8 mouse cellular contexts compared by ENCODE assay signal in the genomic region with DNA sequence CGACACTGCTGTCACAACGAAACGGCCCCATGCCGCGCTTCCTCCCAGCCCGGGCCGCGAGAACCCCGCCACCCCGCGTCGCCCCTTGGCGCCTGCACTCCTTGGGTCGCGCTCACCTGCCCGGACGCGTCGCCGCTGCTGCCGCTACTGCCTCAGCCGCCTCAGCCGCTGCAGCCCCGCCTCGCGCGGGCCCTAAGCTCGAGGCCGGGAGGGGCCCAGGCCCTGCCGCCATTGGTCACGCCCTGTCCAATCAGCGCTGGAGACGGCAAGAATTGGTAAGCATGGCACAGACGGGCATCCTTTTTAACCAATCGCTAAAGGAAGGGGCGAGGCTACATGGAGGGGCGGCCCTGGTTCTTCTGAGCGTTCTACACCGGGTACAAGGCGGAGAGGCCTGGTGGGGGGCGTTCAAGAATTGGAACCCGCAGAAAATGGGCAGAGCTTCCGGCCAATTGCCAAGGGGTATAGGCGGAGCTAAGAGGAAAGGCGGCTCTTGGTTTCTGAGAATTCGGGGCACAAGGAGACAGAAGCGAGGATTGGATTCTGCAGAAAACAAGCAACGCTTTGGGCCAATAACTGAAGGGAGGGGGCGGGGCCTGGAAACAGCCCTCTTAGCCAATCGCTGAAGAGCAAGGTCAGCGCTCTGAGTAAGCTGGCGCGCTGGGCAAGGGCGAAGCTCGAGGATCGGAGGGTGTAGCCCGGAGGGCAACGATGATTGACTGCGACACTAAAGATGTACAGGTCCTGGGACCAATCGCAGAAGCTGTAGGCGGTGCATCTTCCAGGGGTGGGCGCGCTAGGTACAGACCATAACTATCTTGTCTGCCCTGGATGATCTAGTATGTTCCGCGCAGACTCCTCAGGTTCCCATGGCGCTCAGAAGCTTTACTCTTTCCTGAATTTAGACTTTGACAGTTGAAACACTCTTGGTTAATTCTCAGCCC. TPM values are rescaled to one million over a fixed set of nuclear protein-coding genes. Genes with fewer than 3 reads are reported as not detected.
A peak's percentile ranks its signal among the peaks of the same experiment; 100 is the strongest.
DNase-seq lines count a peak whose midpoint lies in the region; ATAC-seq and TF ChIP-seq lines count a peak whose summit lies in the region.

A gene (minus strand): TSS at position 194 of the 944 bp plus-strand sequence.

- peak; percentile 99 for DNase-seq in heart, postnatal 10 days
- peak; percentile 97 for DNase-seq in large intestine, adult 2 months (ENCODE audit: low read depth, low spot score)
- peak; percentile 96 for DNase-seq in liver, postnatal 0 days
- DNase-seq in testis, postnatal 10 days (ENCODE audit: low spot score) = peak; percentile 96

- no peaks in the 10 kb centered on the region for H3K4me1 ChIP-seq in ES-Bruce4 (ENCODE audit: control insufficient read depth, insufficient read depth, low read length)
- peaks cover 13% of the 10 kb centered on the region for H3K4me1 ChIP-seq in forebrain, embryonic 13.5 days
- peaks cover 23% of the 10 kb centered on the region for H3K4me1 ChIP-seq in liver, postnatal 0 days (ENCODE audit: insufficient read depth)
- peaks cover 4% of the 10 kb centered on the region; the same call in 1 of the 2 replicates for H3K4me1 ChIP-seq in neural tube, embryonic 14.5 days (ENCODE audit: control insufficient read depth, insufficient read depth, low read length)

- peak within 1 kb of the TSS; percentile 69 for H3K4me3 ChIP-seq in ES-Bruce4 (ENCODE audit: low read depth, low read length)
- H3K4me3 ChIP-seq in forebrain, embryonic 13.5 days = peak within 1 kb of the TSS; percentile 60
- H3K4me3 ChIP-seq in liver, postnatal 0 days (ENCODE audit: low read depth, low read length) = peak within 1 kb of the TSS; percentile 60
- H3K4me3 ChIP-seq in neural tube, embryonic 14.5 days (ENCODE audit: low read depth, low read length) = peak within 1 kb of the TSS; percentile 64

- no peaks in the 10 kb centered on the region for H3K9me3 ChIP-seq in ES-Bruce4 (replicated peaks; ENCODE audit: control insufficient read depth, insufficient read depth, low read length, poor library complexity, severe bottlenecking)
- H3K9me3 ChIP-seq in forebrain, embryonic 13.5 days (replicated peaks) = no peaks in the 10 kb centered on the region
- no peaks in the 10 kb centered on the region for H3K9me3 ChIP-seq in liver, postnatal 0 days (ENCODE audit: low read length)
- H3K9me3 ChIP-seq in neural tube, embryonic 14.5 days (ENCODE audit: control insufficient read depth, low read length) = no peaks in the 10 kb centered on the region

- peak within 1 kb of the TSS; percentile 96 for H3K4me2 ChIP-seq in forebrain, embryonic 13.5 days
- H3K4me2 ChIP-seq in liver, postnatal 0 days (ENCODE audit: low read depth, low read length) = peak within 1 kb of the TSS; percentile 96
- H3K4me2 ChIP-seq in neural tube, embryonic 14.5 days (ENCODE audit: low read depth, low read length) = peak within 1 kb of the TSS; percentile 92

- no peaks in the 10 kb centered on the region for H3K27me3 ChIP-seq in ES-Bruce4 (ENCODE audit: control insufficient read depth, insufficient read depth, low read length, poor library complexity, severe bottlenecking)
- H3K27me3 ChIP-seq in forebrain, embryonic 13.5 days = peaks cover 42% of the 10 kb centered on the region
- no peaks in the 10 kb centered on the region for H3K27me3 ChIP-seq in liver, postnatal 0 days (ENCODE audit: insufficient read depth, low read length)
- H3K27me3 ChIP-seq in neural tube, embryonic 14.5 days (ENCODE audit: control insufficient read depth, insufficient read depth, low read length) = no peaks in the 10 kb centered on the region

- peak; percentile 94 for ATAC-seq in cerebellum, adult (ENCODE audit: insufficient number of reproducible peaks, low FRiP score, low TSS enrichment)
- ATAC-seq in forebrain, embryonic 13.5 days = peak; percentile 99
- ATAC-seq in liver, postnatal 0 days = peak; percentile 90
- ATAC-seq in neural tube, embryonic 14.5 days (ENCODE audit: low read depth) = peak; percentile 99

- TF ChIP-seq CTCF in ES-Bruce4 (IDR thresholded peaks at IDR 0.05; ENCODE audit: low read depth, low read length) = no peak
- no peak for TF ChIP-seq CTCF in liver, postnatal 0 days (IDR thresholded peaks at IDR 0.05; ENCODE audit: low read depth)

- TF ChIP-seq EP300 in ES-Bruce4 (IDR thresholded peaks at IDR 0.05; ENCODE audit: insufficient read depth, low read depth, low read length) = no peak
- TF ChIP-seq EP300 in liver, postnatal 0 days (IDR thresholded peaks at IDR 0.05; ENCODE audit: low read depth) = peak; percentile 54; the same call in 1 of the 2 replicates

- intact Hi-C loops in heart, postnatal 10 days (cut with DNase I) = no loop called here

- peak within 1 kb of the TSS; percentile 52 for H3K9ac ChIP-seq in ES-Bruce4 (ENCODE audit: low read depth, poor library complexity, severe bottlenecking)
- H3K9ac ChIP-seq in forebrain, embryonic 13.5 days = peak within 1 kb of the TSS; percentile 63
- peak within 1 kb of the TSS; percentile 84 for H3K9ac ChIP-seq in liver, postnatal 0 days (replicated peaks)
- H3K9ac ChIP-seq in neural tube, embryonic 14.5 days (replicated peaks; ENCODE audit: low read depth, low read length) = peak within 1 kb of the TSS; percentile 63

- peak; percentile 78 for TF ChIP-seq POLR2A in ES-Bruce4 (IDR thresholded peaks at IDR 0.05; ENCODE audit: insufficient read depth, low read length)

- H3K36me3 ChIP-seq in ES-Bruce4 (ENCODE audit: control insufficient read depth, insufficient read depth, low read length, poor library complexity, severe bottlenecking) = no peaks in the 10 kb centered on the region
- H3K36me3 ChIP-seq in forebrain, embryonic 13.5 days (ENCODE audit: poor library complexity, severe bottlenecking) = no peaks in the 10 kb centered on the region
- no peaks in the 10 kb centered on the region for H3K36me3 ChIP-seq in liver, postnatal 0 days (replicated peaks; ENCODE audit: insufficient read depth, low read length)
- no peaks in the 10 kb centered on the region for H3K36me3 ChIP-seq in neural tube, embryonic 14.5 days (ENCODE audit: control insufficient read depth, insufficient read depth, low read length)

- under 1% methylated on average over 66 of the region's 66 CpGs for WGBS in forebrain, embryonic 13.5 days
- under 1% methylated on average over 66 of the region's 66 CpGs for WGBS in large intestine, adult 2 months
- under 1% methylated on average over 64 of the region's 66 CpGs for WGBS in liver, postnatal 0 days (ENCODE audit: insufficient replicate concordance)
- 1% methylated on average over 65 of the region's 66 CpGs for WGBS in neural tube, embryonic 14.5 days

- H3K27ac ChIP-seq in ES-Bruce4 (ENCODE audit: insufficient read depth, low read length) = no peak within 1 kb of the TSS
- no peak within 1 kb of the TSS for H3K27ac ChIP-seq in forebrain, embryonic 13.5 days
- peak within 1 kb of the TSS; percentile 90 for H3K27ac ChIP-seq in liver, postnatal 0 days (ENCODE audit: low read depth)
- peak within 1 kb of the TSS; percentile 39; the same call in 1 of the 2 replicates for H3K27ac ChIP-seq in neural tube, embryonic 14.5 days (ENCODE audit: low read depth, low read length)

RNA-seq across cellular contexts. Expression of the gene that starts here (rescaled TPM):
- 7.8 and 9.3 TPM in 2 replicates for polyA plus RNA-seq in ES-Bruce4 (2011; ENCODE audit: insufficient read depth, insufficient read length, low read depth, missing spikeins)
- 2.0 and 3.0 TPM in 2 replicates for polyA plus RNA-seq in forebrain, embryonic 13.5 days (2015; fragmentation: Nextera tagmentation; extraction: Ambion mirVana)
- 10 to 100 TPM; 43.0 to 48.6 TPM for total RNA-seq in heart, postnatal 10 days (2021)
- polyA plus RNA-seq in large intestine, adult 2 months (2012; rRNA removed) = 15.5 and 23.1 TPM in 2 replicates
- 18.5 and 19.2 TPM in 2 replicates for polyA plus RNA-seq in liver, postnatal 0 days (2015; fragmentation: Nextera tagmentation; extraction: Ambion mirVana)
- 7.6 and 10.0 TPM in 2 replicates for polyA plus RNA-seq in neural tube, embryonic 14.5 days (2014; fragmentation: Nextera tagmentation; extraction: Ambion mirVana)

Comparison
In these comparisons a context has a peak if more than half of its experiments do, and no peak if none do; other contexts are left out.
1. H3K27ac ChIP-seq: peak in liver, postnatal 0 days (single experiment) and neural tube, embryonic 14.5 days (single experiment); none in ES-Bruce4 (single experiment) and forebrain, embryonic 13.5 days (single experiment).
2. Peak in every context shown above with its lines, with median percentiles within 50 percentile points of each other: H3K4me3 ChIP-seq, H3K9ac ChIP-seq, ATAC-seq, H3K4me2 ChIP-seq and DNase-seq.